Mouse (Mus musculus) spleen, postnatal 14 days (tissue): ENCODE data around the gene Pigc.

ENCODE experiments used
- DNase-seq, 2 experiments: peaks; one replicate each; pipeline ENCODE4 v3.0.0; 2021 to 2022; ENCODE audit warnings: low spot score in 2 of 2

Gene Pigc

DNA sequence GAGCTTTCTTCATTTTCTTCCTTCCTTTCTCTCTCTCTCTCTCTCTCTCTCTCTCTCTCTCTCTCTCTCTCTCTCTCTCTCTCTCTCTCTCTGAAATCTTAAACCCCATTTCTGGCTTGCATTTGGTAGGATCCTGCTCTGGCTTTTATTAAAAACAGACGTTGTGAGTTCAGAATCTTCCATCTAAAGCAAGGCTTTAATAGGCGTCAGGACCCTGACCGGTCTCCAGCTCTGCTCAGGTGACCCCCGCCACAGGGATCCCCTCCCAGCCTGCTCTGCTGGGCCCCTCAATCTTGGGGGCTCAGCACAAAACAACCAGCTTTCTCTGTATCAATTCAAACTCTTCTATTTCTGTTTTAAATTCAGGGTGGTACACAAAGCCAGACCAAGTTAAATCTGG is 39.2 kb downstream of the Pigc start:
- no peak for DNase-seq

DNA sequence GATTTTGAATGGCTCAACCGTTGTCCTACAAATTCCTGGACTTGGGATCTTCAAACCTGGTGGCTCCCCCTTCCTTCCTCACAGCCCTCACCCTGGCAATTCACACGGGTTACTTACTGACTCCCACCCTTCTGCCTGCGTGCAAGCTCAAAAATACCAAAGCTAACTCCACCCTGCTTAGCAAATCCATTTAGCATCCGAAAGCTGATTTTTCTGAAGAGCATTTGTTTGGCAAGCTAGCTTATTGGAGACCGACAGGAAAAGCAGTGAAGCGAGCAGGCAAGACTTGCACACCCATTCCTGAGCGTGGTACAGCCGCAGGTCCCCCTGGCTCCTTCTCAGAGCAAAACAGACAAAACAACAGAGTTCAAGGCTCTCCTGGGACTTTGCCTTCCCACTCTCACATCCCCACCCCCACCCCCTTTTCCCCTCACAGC is 39.7 kb downstream of the Pigc start:
- no peak for DNase-seq

DNA sequence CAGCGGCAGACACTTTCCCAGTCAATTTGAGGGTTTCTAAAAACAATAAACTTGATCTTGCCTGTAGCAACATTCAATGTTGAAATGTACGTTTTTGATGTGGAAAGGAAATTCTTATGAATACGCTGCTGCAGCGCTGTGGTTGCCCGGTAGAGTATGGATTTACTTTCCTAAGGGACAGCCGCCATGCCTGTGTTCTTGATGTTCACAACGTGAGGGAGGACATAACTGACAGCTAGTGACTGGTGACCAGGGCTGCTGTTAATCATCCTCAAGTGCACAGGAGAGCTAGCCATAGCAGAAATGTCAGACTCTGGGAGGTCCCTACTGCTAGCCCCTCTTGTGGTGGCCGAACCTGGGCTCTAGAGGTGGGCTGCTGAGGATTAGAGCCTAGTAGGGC is 40.1 kb downstream of the Pigc start:
- DNase-seq, result no peak

DNA sequence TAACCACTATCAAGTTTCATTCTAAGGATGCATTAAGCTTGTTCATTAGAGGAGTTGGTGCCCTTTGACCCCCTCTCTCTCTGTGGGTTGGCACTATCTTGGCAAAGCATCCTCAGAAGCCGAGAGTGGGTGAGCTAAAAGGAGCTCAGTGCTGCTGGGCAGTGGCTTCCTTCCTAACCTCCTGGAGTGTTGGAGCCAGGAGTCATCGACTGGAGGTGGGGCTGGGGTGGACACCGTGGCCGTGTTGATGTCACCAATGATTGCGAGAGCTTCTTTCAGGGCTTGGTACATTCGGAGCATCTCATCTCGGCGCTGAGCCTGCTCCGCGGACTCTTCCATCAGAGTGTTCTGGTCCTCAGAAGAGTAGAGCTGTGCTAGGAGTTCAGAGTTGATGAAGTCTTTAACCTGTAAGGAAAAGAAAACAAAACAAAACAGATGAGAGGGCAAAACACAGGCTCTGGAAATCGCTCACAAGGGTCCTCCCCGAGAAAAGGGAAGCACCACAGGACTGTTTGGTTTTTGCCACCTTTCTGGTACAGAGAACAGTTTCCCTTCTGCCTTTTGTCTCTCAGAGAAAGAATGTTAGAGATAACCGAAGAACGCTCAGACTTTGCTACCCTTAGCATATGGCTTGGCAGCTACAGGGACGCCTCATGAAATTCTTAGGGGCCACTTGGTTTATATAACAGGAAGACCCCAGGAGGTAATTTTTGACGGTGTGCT is 42.7 kb downstream of the Pigc start:
- DNase-seq, result no peak

DNA sequence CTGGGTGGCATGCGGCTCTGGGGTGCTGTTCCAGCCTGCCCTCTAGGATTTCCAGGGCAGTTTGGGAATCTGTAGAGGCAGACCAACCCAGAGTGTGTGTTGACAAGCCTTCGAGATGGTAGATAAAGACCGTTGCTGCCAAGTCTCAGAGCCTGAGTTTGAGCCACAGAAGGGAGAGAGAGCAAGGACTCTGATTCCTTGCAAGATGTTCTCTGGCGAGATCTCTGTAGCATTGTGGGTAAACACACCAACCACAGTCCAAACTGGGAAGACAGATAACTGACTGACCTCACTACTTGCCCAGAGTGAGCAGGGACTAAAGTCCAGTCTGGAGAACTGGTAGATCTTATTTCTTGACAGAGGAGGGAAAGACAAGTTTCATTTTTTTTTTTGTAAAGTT is 44.6 kb downstream of the Pigc start:
- no peak for DNase-seq

DNA sequence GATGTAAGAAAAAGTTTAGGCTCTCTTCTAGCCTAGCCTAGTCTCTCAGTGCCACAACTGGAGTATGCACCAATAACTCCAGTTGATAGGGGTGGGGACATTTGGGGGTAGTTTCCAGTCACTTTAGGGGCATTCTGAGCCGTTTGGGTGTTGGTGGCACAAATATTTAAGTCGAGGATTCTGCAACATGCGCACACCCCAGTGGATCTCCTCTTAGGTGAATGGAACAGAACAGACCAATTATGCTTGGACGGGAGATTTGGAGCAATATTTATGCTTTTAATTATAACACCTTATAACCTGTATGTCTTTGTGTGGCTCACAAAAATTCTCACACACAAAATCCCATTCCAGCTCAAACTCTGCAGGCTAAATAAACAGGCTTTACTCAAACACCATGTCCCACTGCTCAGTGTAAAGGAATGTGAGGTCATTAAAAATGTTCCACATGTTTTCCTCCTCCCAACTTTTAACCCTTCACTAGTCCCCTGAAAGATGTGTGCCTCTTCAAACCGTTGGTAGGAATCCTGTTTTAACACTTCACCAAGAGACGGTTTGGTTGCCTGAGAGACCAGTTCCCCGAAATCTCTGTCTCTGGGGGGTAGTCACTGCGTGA is 46.4 kb downstream of the Pigc start:
- no peak for DNase-seq

DNA sequence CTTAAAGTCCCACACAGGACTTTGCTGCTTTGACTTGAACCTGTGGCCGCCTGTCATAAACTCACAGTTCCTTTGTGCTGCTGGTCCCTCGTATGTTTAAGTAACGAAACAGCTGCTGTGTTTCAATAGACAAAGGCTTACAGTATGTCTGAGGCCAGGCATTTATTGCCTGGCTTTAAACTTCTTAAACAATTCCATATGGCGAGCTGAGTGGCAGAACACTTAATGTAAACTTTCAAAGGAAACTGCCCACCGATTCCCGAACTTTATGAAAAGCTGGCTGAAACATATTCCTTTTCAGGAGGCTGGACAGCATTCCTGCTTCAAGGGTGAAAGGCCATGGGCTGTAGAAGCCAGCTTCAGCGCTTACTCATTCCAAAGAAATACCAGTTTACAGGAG is 48.0 kb downstream of the Pigc start:
- DNase-seq, result no peak

DNA sequence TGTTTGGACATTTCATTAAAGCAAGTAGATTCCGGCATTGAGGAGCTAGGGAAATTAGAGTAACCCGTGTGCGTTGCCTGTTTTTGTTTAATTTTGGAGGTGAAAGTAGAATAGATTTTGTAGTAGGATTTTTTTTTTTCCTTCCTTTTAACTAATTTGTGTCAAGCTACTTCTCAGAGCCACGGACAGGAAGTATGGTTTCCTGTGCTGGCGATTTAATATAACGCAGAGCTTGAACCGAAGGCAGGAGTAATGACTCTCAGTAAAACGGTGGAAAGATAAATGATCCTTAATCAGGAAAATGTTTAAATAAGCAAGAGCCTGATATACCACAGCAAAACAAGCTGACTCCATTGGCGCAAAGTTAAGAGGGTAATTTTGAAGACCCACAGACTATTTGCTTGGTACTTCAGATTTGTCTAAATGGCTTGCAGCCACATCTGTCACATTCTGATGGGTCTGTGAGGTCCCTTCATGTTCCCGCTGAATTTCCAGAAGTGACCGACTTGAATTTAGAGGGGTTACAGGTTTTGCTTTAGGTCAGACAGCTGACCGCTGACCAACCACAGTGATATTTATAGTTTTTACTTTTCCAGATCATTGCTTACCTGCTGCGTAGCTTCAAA is 49.1 kb downstream of the Pigc start:
- DNase-seq, result no peak

DNA sequence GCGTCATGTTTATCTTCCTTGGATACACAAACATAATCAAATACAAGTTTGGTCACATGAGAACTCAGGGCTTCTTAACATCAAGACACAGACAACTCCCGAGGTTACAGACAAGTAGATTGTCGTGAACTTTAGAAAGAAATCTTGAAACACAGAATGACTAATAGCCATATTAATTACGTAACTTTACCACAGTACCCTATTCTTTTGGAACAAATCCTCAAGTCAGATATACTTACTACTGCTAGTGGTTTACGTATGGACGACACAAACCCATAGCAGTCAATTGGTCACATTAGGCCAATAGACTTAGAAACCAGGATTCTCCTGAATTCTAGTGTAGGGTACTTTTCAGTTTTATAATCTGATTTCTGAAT is 49.6 kb downstream of the Pigc start:
- no peak for DNase-seq

DNA sequence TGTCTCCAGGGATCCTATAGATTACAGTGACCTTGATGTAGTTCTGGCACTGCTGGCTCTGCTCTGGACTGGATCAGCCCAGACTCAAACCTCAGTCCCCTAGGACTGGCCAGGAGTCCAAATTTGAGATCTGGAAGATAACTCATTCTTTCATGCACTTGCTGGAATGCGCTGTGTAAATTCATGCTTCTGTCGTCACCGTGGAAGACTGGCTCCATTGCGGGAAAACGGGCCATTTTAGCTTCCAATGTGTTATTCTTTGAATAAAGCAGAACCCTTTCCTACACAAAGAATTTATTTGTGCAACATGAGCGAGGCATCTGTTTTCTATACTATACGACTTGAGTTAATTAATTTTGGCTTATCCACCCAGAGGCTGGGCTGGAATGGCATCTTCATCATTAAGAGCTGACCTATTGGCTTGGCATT is 51.3 kb downstream of the Pigc start:
- no peak for DNase-seq

DNA sequence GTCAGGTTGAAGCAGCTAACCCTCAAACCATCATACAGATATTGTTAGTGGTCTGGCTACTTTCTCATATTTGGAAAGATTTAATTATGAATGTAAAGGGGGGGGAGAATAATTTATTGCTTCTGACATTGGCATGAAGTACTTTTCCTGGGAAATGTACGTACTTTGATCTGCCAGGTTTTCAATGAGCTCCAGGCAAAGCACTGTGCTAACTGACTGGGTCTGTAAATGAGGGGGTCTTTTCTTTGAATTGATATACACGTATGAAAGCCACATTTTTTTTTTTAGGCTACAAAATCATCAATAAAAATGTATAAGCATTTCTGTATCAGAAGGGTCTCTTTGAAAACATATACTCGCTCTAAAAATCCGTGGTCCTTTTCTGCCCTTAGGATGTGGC is 51.8 kb downstream of the Pigc start:
- DNase-seq, result no peak
